Mouse (Mus musculus): ENCODE results near the gene Olfr1537. TPM values are rescaled to one million over a fixed set of nuclear protein-coding genes. Genes with fewer than 3 reads are reported as not detected.

The Olfr1537 gene
- not detected for total RNA-seq (2021)
- long read RNA-seq, experiment 1 = 0 reads
- long read RNA-seq, experiment 2 = 0 reads

GRCm38 (mm10) chr9:39249894-39250293 is at the start of gene Olfr1537:
Gene Olfr1537, minus strand, starts transcription at chr9:39249994.
- no peak for DNase-seq

DNA sequence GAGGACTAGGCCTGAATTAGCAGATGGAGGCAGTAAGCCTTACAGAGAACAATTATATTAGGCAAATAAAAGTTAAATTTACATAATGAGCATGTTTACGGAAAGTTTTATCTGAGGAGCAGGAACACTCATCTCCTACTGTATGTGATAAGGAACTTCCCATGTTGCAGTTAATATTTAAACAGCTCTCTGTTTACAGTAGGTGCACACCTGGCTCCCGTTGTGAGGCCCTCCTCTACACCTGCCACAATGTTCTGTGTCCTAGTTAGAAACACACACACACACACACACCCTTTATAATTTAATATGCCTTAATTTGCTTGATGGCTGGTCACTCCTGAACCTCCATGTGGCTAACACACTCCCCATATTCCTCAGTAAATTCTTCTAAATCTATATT is 37.3 kb upstream of the Olfr1537 start:
- no peak for DNase-seq

- DNase-seq = no peak
Measured at GRCm38 (mm10) chr9:39276718-39277117, 26.9 kb upstream of the Olfr1537 start, which contains the start of gene Olfr945. Gene Olfr945, minus strand, starts transcription at chr9:39276818.

- no peak for DNase-seq
Measured at GRCm38 (mm10) chr9:39201620-39202019, 48.2 kb downstream of the Olfr1537 start, which contains the start of gene Olfr944. Gene Olfr944, plus strand, starts transcription at chr9:39201920.

Other genes starting within 250 kb of the Olfr1537 start
- gene Olfr146, start 226.6 kb downstream of the Olfr1537 start, total RNA-seq (2021) = not detected
- not detected for gene Olfr937, start 185.0 kb downstream of the Olfr1537 start, total RNA-seq (2021)
- not detected for gene Olfr938, start 171.1 kb downstream of the Olfr1537 start, total RNA-seq (2021)
- gene Olfr27, start 121.9 kb downstream of the Olfr1537 start, total RNA-seq (2021) = not detected
- gene Olfr943, start 83.7 kb downstream of the Olfr1537 start, total RNA-seq (2021) = not detected
- gene Olfr944, start 48.1 kb downstream of the Olfr1537 start, total RNA-seq (2021) = not detected
- not detected for gene Olfr945, start 26.8 kb upstream of the Olfr1537 start, total RNA-seq (2021)
- not detected for gene Olfr948, start 76.1 kb upstream of the Olfr1537 start, total RNA-seq (2021)
- gene Olfr951, start 137.4 kb upstream of the Olfr1537 start, total RNA-seq (2021) = not detected
- gene Olfr952, start 177.2 kb upstream of the Olfr1537 start, total RNA-seq (2021) = not detected
- not detected for gene Olfr954, start 206.7 kb upstream of the Olfr1537 start, total RNA-seq (2021)
- not detected for gene Olfr955, start 221.9 kb upstream of the Olfr1537 start, total RNA-seq (2021)
- not detected for gene Olfr44, start 244.0 kb upstream of the Olfr1537 start, total RNA-seq (2021)